Comparison of ENCODE assay signal across 13 mouse cellular contexts in the genomic region with DNA sequence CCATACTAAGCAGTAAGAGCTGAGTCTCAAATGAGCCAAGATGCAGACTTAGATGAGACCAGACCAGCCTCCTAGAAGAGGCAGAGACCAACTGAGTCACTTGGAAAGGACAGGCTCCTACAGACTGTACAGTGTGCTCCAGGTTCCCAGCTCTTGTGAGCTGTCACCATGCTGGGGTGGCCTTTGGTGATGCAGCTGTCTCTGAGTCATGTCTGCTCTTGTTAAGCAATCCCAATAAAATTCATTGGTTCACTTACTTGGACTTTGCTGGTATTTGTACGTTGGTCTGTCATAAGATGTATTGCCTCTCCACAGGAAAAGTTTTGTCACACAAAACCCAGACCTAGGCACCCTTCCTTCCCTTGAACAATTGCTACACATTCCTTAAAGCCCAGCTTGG. TPM values are rescaled to one million over a fixed set of nuclear protein-coding genes. Genes with fewer than 3 reads are reported as not detected.
DNase-seq lines count a peak whose midpoint lies in the region; ATAC-seq and TF ChIP-seq lines count a peak whose summit lies in the region.
"Had no signal": no experiment of that assay in that cellular context is flagged by ENCODE, and none has a peak within 500 bp of the region (broad histone marks: within the 10 kb centered on the region; RNA-seq: fewer than 3 reads in every experiment).

No protein-coding gene starts in this region.

- peak overlapping the region; percentile 99 for H3K27ac ChIP-seq in forebrain, embryonic 10.5 days
- no peak overlapping the region for H3K27ac ChIP-seq in forebrain, postnatal 0 days (ENCODE audit: low read depth, low read length)
- no peak overlapping the region for H3K27ac ChIP-seq in liver, embryonic 11.5 days (ENCODE audit: low read depth, low read length)
- H3K27ac ChIP-seq in liver, postnatal 0 days (ENCODE audit: low read depth): no peak overlapping the region
- H3K27ac ChIP-seq in hindbrain, embryonic 14.5 days: no peak overlapping the region
- H3K27ac ChIP-seq: heart, adult 2 months had no signal

- TF ChIP-seq CTCF in forebrain, postnatal 0 days (IDR thresholded peaks at IDR 0.05; ENCODE audit: low read depth): no peak
- TF ChIP-seq CTCF in liver, postnatal 0 days (IDR thresholded peaks at IDR 0.05; ENCODE audit: low read depth): no peak

- H3K9ac ChIP-seq in forebrain, postnatal 0 days: no peak overlapping the region
- no peak overlapping the region for H3K9ac ChIP-seq in liver, embryonic 11.5 days (ENCODE audit: low read depth, low read length)
- no peak overlapping the region for H3K9ac ChIP-seq in liver, postnatal 0 days (replicated peaks)
- no peak overlapping the region for H3K9ac ChIP-seq in hindbrain, embryonic 14.5 days

- no peak for DNase-seq in forebrain, embryonic 10.5 days (ENCODE audit: extremely low spot score, low spot score)
- no peak for DNase-seq in forebrain, postnatal 0 days
- no peak for DNase-seq in liver, embryonic 11.5 days (ENCODE audit: low spot score)
- DNase-seq in liver, postnatal 0 days: no peak
- no peak for DNase-seq in hindbrain, embryonic 14.5 days (ENCODE audit: low spot score)
- no peak for DNase-seq in embryo, embryonic 11 days
- DNase-seq in cerebellum, adult 9-11 months: no peak
- DNase-seq: adrenal gland, postnatal 10 days; heart, adult 2 months; kidney, postnatal 14 days; right cerebral cortex, adult 18-20 months; thymus, postnatal 25 days had no signal

- no peak for ATAC-seq in forebrain, postnatal 0 days
- no peak for ATAC-seq in liver, embryonic 11.5 days (replicated peaks; ENCODE audit: low FRiP score)
- ATAC-seq in liver, postnatal 0 days: no peak
- ATAC-seq in hindbrain, embryonic 14.5 days (ENCODE audit: low FRiP score): no peak
- ATAC-seq in megakaryocyte progenitor cell, adult 5-6 weeks (replicated peaks; ENCODE audit: poor library complexity): peak; percentile 27

- 97% methylated on average over 1 of the region's 1 CpGs for WGBS in forebrain, embryonic 10.5 days
- 93% methylated on average over 1 of the region's 1 CpGs for WGBS in forebrain, postnatal 0 days
- WGBS in liver, embryonic 11.5 days: 87% methylated on average over 1 of the region's 1 CpGs
- 71% methylated on average over 1 of the region's 1 CpGs for WGBS in liver, postnatal 0 days (ENCODE audit: insufficient replicate concordance)
- 97% methylated on average over 1 of the region's 1 CpGs for WGBS in hindbrain, embryonic 14.5 days

- H3K4me1 ChIP-seq in forebrain, embryonic 10.5 days: peaks cover 47% of the 10 kb centered on the region
- peaks cover 8% of the 10 kb centered on the region; the same call in 1 of the 2 replicates for H3K4me1 ChIP-seq in forebrain, postnatal 0 days (ENCODE audit: insufficient read depth)
- H3K4me1 ChIP-seq in liver, embryonic 11.5 days (replicated peaks; ENCODE audit: control insufficient read depth, insufficient read depth, low read length): peaks cover 11% of the 10 kb centered on the region
- H3K4me1 ChIP-seq in liver, postnatal 0 days (ENCODE audit: insufficient read depth): peaks cover 26% of the 10 kb centered on the region
- H3K4me1 ChIP-seq in hindbrain, embryonic 14.5 days (replicated peaks; ENCODE audit: control insufficient read depth, insufficient read depth, low read length): peaks cover 20% of the 10 kb centered on the region

- peaks cover 23% of the 10 kb centered on the region for H3K27me3 ChIP-seq in forebrain, embryonic 10.5 days (ENCODE audit: poor library complexity, severe bottlenecking)
- no peaks in the 10 kb centered on the region for H3K27me3 ChIP-seq in forebrain, postnatal 0 days (ENCODE audit: insufficient read depth, low read length)
- H3K27me3 ChIP-seq in liver, embryonic 11.5 days (replicated peaks; ENCODE audit: control insufficient read depth, insufficient read depth, low read length): no peaks in the 10 kb centered on the region
- H3K27me3 ChIP-seq in liver, postnatal 0 days (ENCODE audit: insufficient read depth, low read length): peaks cover 7% of the 10 kb centered on the region; the same call in 1 of the 2 replicates
- no peaks in the 10 kb centered on the region for H3K27me3 ChIP-seq in hindbrain, embryonic 14.5 days (ENCODE audit: control insufficient read depth, insufficient read depth, low read length)

- H3K9me3 ChIP-seq in forebrain, embryonic 10.5 days: no peaks in the 10 kb centered on the region
- no peaks in the 10 kb centered on the region for H3K9me3 ChIP-seq in forebrain, postnatal 0 days (ENCODE audit: low read length)
- no peaks in the 10 kb centered on the region for H3K9me3 ChIP-seq in liver, embryonic 11.5 days (ENCODE audit: control insufficient read depth, low read length)
- no peaks in the 10 kb centered on the region for H3K9me3 ChIP-seq in liver, postnatal 0 days (ENCODE audit: low read length)
- H3K9me3 ChIP-seq in hindbrain, embryonic 14.5 days (ENCODE audit: control insufficient read depth, low read length): no peaks in the 10 kb centered on the region

- H3K4me2 ChIP-seq in forebrain, postnatal 0 days (ENCODE audit: low read depth): no peak overlapping the region
- H3K4me2 ChIP-seq in liver, embryonic 11.5 days: peak overlapping the region; percentile 100; the same call in 1 of the 2 replicates
- H3K4me2 ChIP-seq in liver, postnatal 0 days (ENCODE audit: low read depth, low read length): no peak overlapping the region
- H3K4me2 ChIP-seq in hindbrain, embryonic 14.5 days (replicated peaks): peak overlapping the region; percentile 81

- TF ChIP-seq EP300 in liver, postnatal 0 days (IDR thresholded peaks at IDR 0.05; ENCODE audit: low read depth): no peak

- no peaks in the 10 kb centered on the region for H3K36me3 ChIP-seq in forebrain, embryonic 10.5 days (replicated peaks)
- H3K36me3 ChIP-seq in forebrain, postnatal 0 days (ENCODE audit: insufficient read depth): no peaks in the 10 kb centered on the region
- no peaks in the 10 kb centered on the region for H3K36me3 ChIP-seq in liver, embryonic 11.5 days (ENCODE audit: control insufficient read depth, insufficient read depth, low read length)
- H3K36me3 ChIP-seq in liver, postnatal 0 days (replicated peaks; ENCODE audit: insufficient read depth, low read length): no peaks in the 10 kb centered on the region
- no peaks in the 10 kb centered on the region for H3K36me3 ChIP-seq in hindbrain, embryonic 14.5 days (replicated peaks; ENCODE audit: control insufficient read depth, insufficient read depth)

- peak overlapping the region; percentile 79; the same call in 1 of the 2 replicates for H3K4me3 ChIP-seq in forebrain, embryonic 10.5 days
- no peak overlapping the region for H3K4me3 ChIP-seq in forebrain, postnatal 0 days (ENCODE audit: low read depth, low read length)
- H3K4me3 ChIP-seq in liver, embryonic 11.5 days (ENCODE audit: low read depth, low read length): no peak overlapping the region
- H3K4me3 ChIP-seq in liver, postnatal 0 days (ENCODE audit: low read depth, low read length): no peak overlapping the region
- no peak overlapping the region for H3K4me3 ChIP-seq in hindbrain, embryonic 14.5 days (replicated peaks; ENCODE audit: low read length)
- H3K4me3 ChIP-seq: heart, adult 2 months had no signal

RNA-seq across cellular contexts. Expression of a gene that starts 1.7 kb away (rescaled TPM):
- 18.4 and 21.4 TPM in 2 replicates for polyA plus RNA-seq in forebrain, embryonic 10.5 days (2016; fragmentation: Nextera tagmentation; extraction: Ambion mirVana)
- total RNA-seq in forebrain, postnatal 0 days (2014; rRNA removed): 30.5 and 42.4 TPM in 2 replicates
- 9.8 and 20.5 TPM in 2 replicates for polyA plus RNA-seq in forebrain, postnatal 0 days (2015; fragmentation: Nextera tagmentation; extraction: Ambion mirVana)
- polyA plus RNA-seq in liver, embryonic 11.5 days (2014; fragmentation: Nextera tagmentation; extraction: Ambion mirVana): 10.7 and 17.2 TPM in 2 replicates
- polyA plus RNA-seq in liver, postnatal 0 days (2015; fragmentation: Nextera tagmentation; extraction: Ambion mirVana): 3.2 TPM in 2 replicates
- 23.8 and 27.2 TPM in 2 replicates for polyA plus RNA-seq in hindbrain, embryonic 14.5 days (2014; fragmentation: Nextera tagmentation; extraction: Ambion mirVana)
- 60.8 and 67.9 TPM in 2 replicates for total RNA-seq in megakaryocyte progenitor cell, adult 5-6 weeks (2015)
- 52.8 and 58.4 TPM in 2 replicates for total RNA-seq in megakaryocyte progenitor cell, adult 5-6 weeks (2017)

Comparison
In these comparisons a context has a peak if more than half of its experiments do, and no peak if none do; other contexts are left out.
1. H3K4me2 ChIP-seq: peak in liver, embryonic 11.5 days (single experiment) and hindbrain, embryonic 14.5 days (single experiment); none in forebrain, postnatal 0 days (single experiment) and liver, postnatal 0 days (single experiment).